Mouse (Mus musculus): ENCODE data around the gene Arhgef16. TPM values are rescaled to one million over a fixed set of nuclear protein-coding genes. Genes with fewer than 3 reads are reported as not detected.

The Arhgef16 gene
- total RNA-seq, 2 experiments from 2014 or later = 0.09 to 0.26 TPM

DNA sequence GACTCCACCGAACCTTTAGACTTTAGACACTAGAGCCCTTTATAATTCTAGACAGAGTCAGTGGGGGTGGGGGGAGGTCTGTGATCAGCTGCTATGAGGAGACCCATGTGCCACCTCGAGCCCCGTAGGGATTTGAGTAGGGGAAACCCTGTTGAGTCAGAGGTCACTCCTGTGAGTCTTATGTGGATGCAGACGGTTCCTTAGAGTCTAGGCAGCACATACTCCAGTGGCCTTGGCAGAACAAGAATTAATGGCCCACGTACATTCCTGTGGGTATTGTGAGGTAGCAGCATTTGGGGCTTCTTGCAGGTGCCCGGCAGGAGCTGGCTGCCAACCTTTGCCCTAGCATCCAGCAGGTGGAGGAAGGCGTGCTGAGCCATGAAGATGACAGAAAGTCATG lies 70.1 kb downstream of the Arhgef16 start:
- no peak for DNase-seq (ENCODE audit: low spot score)

DNA sequence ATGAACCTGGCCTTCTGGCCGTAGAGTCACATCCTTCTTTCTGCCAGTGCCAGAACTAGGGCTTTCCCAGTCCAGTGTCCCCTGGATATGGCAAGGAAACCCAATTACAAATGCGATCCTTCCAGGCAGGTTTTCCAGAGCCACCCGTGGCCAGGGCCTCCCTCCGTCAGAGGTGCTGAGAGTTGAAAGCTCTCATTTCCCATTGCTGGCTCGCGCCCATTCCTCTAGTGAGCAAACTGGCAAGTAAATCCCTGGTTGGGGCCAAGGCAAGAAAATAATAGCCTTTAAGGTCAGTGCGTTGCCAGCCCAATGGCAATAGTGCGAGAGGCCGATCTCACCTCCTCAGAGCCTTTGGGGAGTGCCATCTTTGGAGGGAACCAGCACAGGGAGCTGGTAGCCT lies 71.9 kb downstream of the Arhgef16 start:
- DNase-seq (ENCODE audit: low spot score) = no peak

Other genes with a start within 250 kb of the Arhgef16 start
- not detected for gene Trp73, start 161.5 kb downstream of the Arhgef16 start, total RNA-seq (2021)
- gene Wrap73, start 159.3 kb downstream of the Arhgef16 start, total RNA-seq (2021) = 10 to 100 TPM; 12.0 to 12.9 TPM
- gene Tprgl, start 141.0 kb downstream of the Arhgef16 start, total RNA-seq (2021) = 100 to 1,000 TPM in 1 of 2 experiments, 10 to 100 TPM in 1; 93.9 to 108 TPM
- under 1 TPM; 0.25 to 0.40 TPM for gene Megf6, start 130.9 kb downstream of the Arhgef16 start, total RNA-seq (2021)
- not detected for gene B230104I21Rik, start 34.5 kb upstream of the Arhgef16 start, total RNA-seq (2021)